Mouse (Mus musculus) myocyte (in vitro differentiated cells): ENCODE data around the gene Stk10. TPM values are rescaled to one million over a fixed set of nuclear protein-coding genes. Genes with fewer than 3 reads are reported as not detected.
"Not testable (repeated sequence)": the region's sequence is repeated elsewhere in the genome, so short reads cannot be mapped to it uniquely, and the experiment has no call there.

Experiments used
- H3K27me3 ChIP-seq: one replicate; pipeline ENCODE4 v1.6.1; 2011; ENCODE audit not compliant: control insufficient read depth, insufficient read depth, insufficient read length
- H3K36me3 ChIP-seq: one replicate; pipeline ENCODE4 v1.6.1; 2011; ENCODE audit not compliant: control insufficient read depth, insufficient read depth
- H3K4me2 ChIP-seq: one replicate; pipeline ENCODE4 v1.6.1; 2011; ENCODE audit warnings: low read depth, control low read depth
- H3K4me3 ChIP-seq: one replicate; pipeline ENCODE4 v1.5.1; 2011; ENCODE audit warnings: mild to moderate bottlenecking, control low read depth, moderate library complexity
- H3K79me2 ChIP-seq: one replicate; pipeline ENCODE4 v1.6.1; 2011; ENCODE audit not compliant: control insufficient read depth, insufficient read depth
- H3ac ChIP-seq: one replicate; pipeline ENCODE4 v1.6.1; 2011; ENCODE audit not compliant: control insufficient read depth, insufficient read length
- CEBPB ChIP-seq: IDR thresholded peaks from 2 replicates; pipeline ENCODE4 v1.6.1; 2011; ENCODE audit warnings: mild to moderate bottlenecking, moderate library complexity; ENCODE audit not compliant: poor library complexity, insufficient read depth, severe bottlenecking
- E2F4 ChIP-seq: IDR thresholded peaks from one replicate; pipeline ENCODE4 v1.6.1; 2011; ENCODE audit warnings: mild to moderate bottlenecking, control low read depth, moderate library complexity; ENCODE audit not compliant: insufficient read depth
- MAX ChIP-seq: IDR thresholded peaks from one replicate; pipeline ENCODE4 v1.6.1; 2011; ENCODE audit warnings: low read depth, mild to moderate bottlenecking, control low read depth
- MYOD1 ChIP-seq, 3 experiments: IDR thresholded peaks; one replicate each; pipeline ENCODE4 v1.6.1; 2011; ENCODE audit warnings: control low read depth in 2 of 3, low read depth in 2 of 3, mild to moderate bottlenecking in 2 of 3, moderate library complexity in 1 of 3; ENCODE audit not compliant: insufficient read length in 2 of 3, control insufficient read depth in 1 of 3
- MYOG ChIP-seq, 3 experiments: IDR thresholded peaks; one replicate each; pipeline ENCODE4 v1.6.1; 2011; ENCODE audit warnings: control low read depth in 2 of 3, low read depth in 2 of 3, mild to moderate bottlenecking in 2 of 3; ENCODE audit not compliant: insufficient read length in 2 of 3, control insufficient read depth in 1 of 3, insufficient read depth in 1 of 3
- POLR2A ChIP-seq: IDR thresholded peaks from one replicate; pipeline ENCODE4 v1.6.1; 2011; ENCODE audit warnings: low read depth, mild to moderate bottlenecking, control low read depth, moderate library complexity; ENCODE audit not compliant: insufficient read length
- POLR2AphosphoS2 ChIP-seq: IDR thresholded peaks from one replicate; pipeline ENCODE4 v1.6.1; 2011; ENCODE audit warnings: low read depth, control low read depth; ENCODE audit not compliant: insufficient read length
- REST ChIP-seq: IDR thresholded peaks from one replicate; pipeline ENCODE4 v1.6.1; 2011; ENCODE audit warnings: mild to moderate bottlenecking, control low read depth, moderate library complexity; ENCODE audit not compliant: insufficient read depth, insufficient read length
- SRF ChIP-seq: IDR thresholded peaks from one replicate; pipeline ENCODE4 v1.6.1; 2011; ENCODE audit warnings: low read depth; ENCODE audit not compliant: control insufficient read depth, insufficient read length
- TCF12 ChIP-seq: IDR thresholded peaks from one replicate; pipeline ENCODE4 v1.6.1; 2011; ENCODE audit warnings: mild to moderate bottlenecking, control low read depth; ENCODE audit not compliant: poor library complexity, insufficient read depth, severe bottlenecking
- TCF3 ChIP-seq: IDR thresholded peaks from one replicate; pipeline ENCODE4 v1.6.1; 2011; ENCODE audit warnings: low read depth, control low read depth; ENCODE audit not compliant: insufficient read length
- USF1 ChIP-seq: IDR thresholded peaks from one replicate; pipeline ENCODE4 v1.6.1; 2011; ENCODE audit warnings: low read depth, mild to moderate bottlenecking, control low read depth, moderate library complexity
- polyA plus RNA-seq: library from polyadenylated mRNA; unstranded; fragments of >200 nt; fragmentation: generic; extraction: Trizol; gene quantifications from one replicate; pipeline ENCODE4 v1.2.1, GENCODE M21; 2012; ENCODE audit warnings: missing spikeins

Gene Stk10
- polyA plus RNA-seq, 1 experiment = 7.1 TPM

- Histone ChIP-seq H3K36me3 (no peaks in the 10 kb centered on the region), H3K27me3 (no peaks in the 10 kb centered on the region)
- TF ChIP-seq MAX (no peak), E2F4 (no peak), REST (no peak), TCF3 (no peak), CEBPB (no peak), TCF12 (no peak)
Observed at GRCm38 (mm10) chr11:32499931-32500330, 33.2 kb upstream of the Stk10 start.

DNA sequence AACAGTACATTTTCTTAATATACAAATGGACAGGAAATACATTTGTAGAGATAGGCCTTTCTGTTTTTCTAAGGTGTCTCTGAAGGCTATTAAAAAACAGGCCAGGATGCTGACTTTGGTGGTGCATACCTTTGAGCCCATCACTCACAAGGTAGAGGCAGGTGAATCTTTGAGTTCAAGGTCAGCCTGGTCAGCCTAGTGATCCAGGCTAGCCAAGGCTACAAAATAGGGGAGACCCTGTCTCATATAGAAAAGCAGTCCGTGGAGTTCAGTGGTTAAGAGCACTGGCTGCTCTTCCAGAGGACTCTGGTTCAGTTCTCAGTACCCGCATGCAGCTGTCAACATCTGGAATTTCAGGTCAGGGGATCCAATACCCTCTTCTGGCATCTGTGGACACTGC, 29.4 kb upstream of the Stk10 start:
- Histone ChIP-seq H3K4me3 (no peak overlapping the region), H3ac (no peak overlapping the region), H3K27me3 (no peaks in the 10 kb centered on the region), H3K36me3 (no peaks in the 10 kb centered on the region), H3K4me2 (no peak overlapping the region), H3K79me2 (peaks cover 6% of the 10 kb centered on the region)
- TF ChIP-seq SRF = no peak

More at GRCm38 (mm10) chr11:32499931-32500330, 33.2 kb upstream of the Stk10 start:
- H3K4me3 ChIP-seq = no peak overlapping the region
- H3K79me2 ChIP-seq = peaks cover 33% of the 10 kb centered on the region
- no peak overlapping the region for H3K4me2 ChIP-seq
- H3ac ChIP-seq = no peak overlapping the region

- peak overlapping the region; percentile 59 for H3K4me2 ChIP-seq
- no peaks in the 10 kb centered on the region for H3K79me2 ChIP-seq
- H3ac ChIP-seq = no peak overlapping the region
- TF ChIP-seq MYOD1 (IDR thresholded peaks at IDR 0.05; ENCODE audit: control insufficient read depth in 1 of 3, insufficient read length in 2 of 3, low read depth in 2 of 3) = peak in 2 of 3 experiments; percentile 6 to 40
- TF ChIP-seq POLR2AphosphoS2 = no peak
- no peak overlapping the region for H3K4me3 ChIP-seq
- H3K36me3 ChIP-seq = no peaks in the 10 kb centered on the region
- no peaks in the 10 kb centered on the region for H3K27me3 ChIP-seq
Observed at GRCm38 (mm10) chr11:32505091-32505739, 27.9 kb upstream of the Stk10 start.

- no peak overlapping the region for H3ac ChIP-seq
- H3K4me3 ChIP-seq = no peak overlapping the region
- TF ChIP-seq MYOG (IDR thresholded peaks at IDR 0.05; ENCODE audit: control insufficient read depth in 1 of 3, insufficient read depth in 1 of 3, insufficient read length in 2 of 3, low read depth in 2 of 3) (no peak), SRF (no peak), E2F4 (no peak), POLR2AphosphoS2 (no peak), USF1 (no peak), MYOD1 (IDR thresholded peaks at IDR 0.05; ENCODE audit: control insufficient read depth in 1 of 3, insufficient read length in 2 of 3, low read depth in 2 of 3) (no peak), TCF3 (no peak), REST (no peak), TCF12 (no peak), MAX (no peak), CEBPB (no peak), POLR2A (no peak)
- no peaks in the 10 kb centered on the region for H3K36me3 ChIP-seq
- H3K27me3 ChIP-seq = no peaks in the 10 kb centered on the region
- H3K79me2 ChIP-seq = no peaks in the 10 kb centered on the region
- H3K4me2 ChIP-seq = no peak overlapping the region
Observed at GRCm38 (mm10) chr11:32510930-32511329, 22.2 kb upstream of the Stk10 start.

GRCm38 (mm10) chr11:32514853-32515252, 18.3 kb upstream of the Stk10 start:
- H3ac ChIP-seq, H3K79me2 ChIP-seq, H3K4me3 ChIP-seq, H3K4me2 ChIP-seq, H3K27me3 ChIP-seq, H3K36me3 ChIP-seq: not testable (repeated sequence)

DNA sequence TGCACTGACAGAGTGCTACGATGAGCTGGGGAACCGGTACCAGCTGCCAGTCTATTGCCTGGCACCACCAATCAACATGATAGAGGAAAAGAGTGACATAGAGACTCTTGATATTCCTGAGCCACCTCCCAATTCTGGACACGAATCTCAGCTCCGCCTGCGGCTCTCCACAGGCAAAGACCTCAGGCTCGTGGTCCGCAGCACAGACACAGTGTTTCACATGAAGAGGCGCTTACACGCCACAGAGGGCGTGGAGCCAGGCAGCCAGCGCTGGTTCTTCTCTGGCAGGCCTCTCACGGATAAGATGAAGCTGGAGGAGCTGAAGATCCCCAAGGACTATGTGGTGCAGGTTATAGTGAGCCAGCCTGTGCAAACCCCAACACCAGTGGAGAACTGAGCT, 17.0 kb upstream of the Stk10 start:
- TF ChIP-seq POLR2A (no peak), MYOD1 (IDR thresholded peaks at IDR 0.05; ENCODE audit: control insufficient read depth in 1 of 3, insufficient read length in 2 of 3, low read depth in 2 of 3) (no peak), REST (no peak), POLR2AphosphoS2 (no peak), MAX (no peak), SRF (no peak), TCF3 (no peak), E2F4 (no peak), MYOG (IDR thresholded peaks at IDR 0.05; ENCODE audit: control insufficient read depth in 1 of 3, insufficient read depth in 1 of 3, insufficient read length in 2 of 3, low read depth in 2 of 3) (no peak), CEBPB (no peak)
- Histone ChIP-seq H3K4me3 (no peak overlapping the region), H3K36me3 (peaks cover 5% of the 10 kb centered on the region), H3K4me2 (no peak overlapping the region), H3ac (no peak overlapping the region), H3K79me2 (no peaks in the 10 kb centered on the region), H3K27me3 (no peaks in the 10 kb centered on the region)
